ENCODE assay signal across 8 mouse cellular contexts in the genomic region with DNA sequence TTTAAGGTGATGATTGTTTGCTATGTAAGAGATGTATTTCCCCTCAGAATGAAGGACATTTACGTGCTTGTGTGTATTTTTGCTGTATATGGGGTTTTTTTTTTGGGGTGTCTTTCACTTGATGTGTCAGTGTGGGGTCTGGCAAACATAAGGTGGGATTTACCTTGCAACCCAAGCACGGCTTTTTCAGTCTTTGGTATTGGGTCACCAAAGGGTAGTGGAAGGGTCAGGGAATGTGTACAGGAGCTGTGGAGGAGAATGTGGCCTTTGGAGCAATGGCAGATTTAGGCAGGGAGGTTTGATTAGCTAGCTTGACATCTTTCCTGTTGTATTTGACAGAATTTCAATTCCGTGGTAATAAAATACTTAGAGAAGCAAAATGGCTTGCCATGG. TPM values are rescaled to one million over a fixed set of nuclear protein-coding genes. Genes with fewer than 3 reads are reported as not detected.
A peak's percentile ranks its signal among the peaks of the same experiment; 100 is the strongest.
DNase-seq lines count a peak whose midpoint lies in the region; ATAC-seq and TF ChIP-seq lines count a peak whose summit lies in the region.

No protein-coding gene starts in this region.

- peak overlapping the region; percentile 34 for H3K4me3 ChIP-seq in lung, embryonic 15.5 days
- H3K4me3 ChIP-seq in limb, embryonic 10.5 days, result peak overlapping the region; percentile 48
- H3K4me3 ChIP-seq in small intestine, adult 2 months (ENCODE audit: low read depth, low read length), result peak overlapping the region; percentile 58; the same call in 1 of the 2 replicates

- peaks cover 13% of the 10 kb centered on the region for H3K4me1 ChIP-seq in lung, embryonic 15.5 days
- H3K4me1 ChIP-seq in limb, embryonic 10.5 days, result peaks cover 21% of the 10 kb centered on the region
- H3K4me1 ChIP-seq in small intestine, adult 2 months (ENCODE audit: control insufficient read depth, insufficient read depth, insufficient read length, low read length), result no peaks in the 10 kb centered on the region

- H3K9ac ChIP-seq in lung, embryonic 15.5 days, result no peak overlapping the region

- DNase-seq in adrenal gland, postnatal 10 days, result peak; percentile 21
- no peak for DNase-seq in adrenal gland, adult 8-10 months
- DNase-seq in lung, postnatal 10 days, result no peak
- DNase-seq in limb, embryonic 10.5 days (ENCODE audit: low spot score), result no peak
- no peak for DNase-seq in adrenal gland, adult (ENCODE audit: inconsistent age in 2 of 2, low spot score in 1 of 2)
- no peak for DNase-seq in ovary, postnatal 14 days (ENCODE audit: low spot score)

- no peak for TF ChIP-seq POLR2A in small intestine, adult 2 months (IDR thresholded peaks at IDR 0.05; ENCODE audit: low read depth, low read length)

- H3K9me3 ChIP-seq in lung, embryonic 15.5 days, result no peaks in the 10 kb centered on the region
- H3K9me3 ChIP-seq in limb, embryonic 10.5 days (replicated peaks), result no peaks in the 10 kb centered on the region

- no peaks in the 10 kb centered on the region for H3K36me3 ChIP-seq in lung, embryonic 15.5 days
- H3K36me3 ChIP-seq in limb, embryonic 10.5 days, result no peaks in the 10 kb centered on the region
- 0 out of 2 replicates have a peak, but pooled peaks cover 3% of the 10 kb centered on the region for H3K36me3 ChIP-seq in small intestine, adult 2 months (ENCODE audit: control insufficient read depth, insufficient read depth, low read length)

- H3K27me3 ChIP-seq in lung, embryonic 15.5 days, result no peaks in the 10 kb centered on the region
- no peaks in the 10 kb centered on the region for H3K27me3 ChIP-seq in limb, embryonic 10.5 days (ENCODE audit: low read depth, poor library complexity, severe bottlenecking)
- no peaks in the 10 kb centered on the region for H3K27me3 ChIP-seq in small intestine, adult 2 months (ENCODE audit: control insufficient read depth, insufficient read depth, low read length)

- WGBS in lung, embryonic 15.5 days, result 51% methylated on average over 3 of the region's 3 CpGs
- whole genome bisulfite sequencing in limb, embryonic 10.5 days, result 43% methylated on average over 3 of the region's 3 CpGs
- WGBS in small intestine, adult 2 months, result 67% methylated on average over 3 of the region's 3 CpGs

- peak overlapping the region; percentile 48 for H3K4me2 ChIP-seq in lung, embryonic 15.5 days

- TF ChIP-seq CTCF in small intestine, adult 2 months (IDR thresholded peaks at IDR 0.05; ENCODE audit: extremely low read depth, insufficient read length, insufficient replicate concordance, low read depth, low read length), result no peak

- H3K27ac ChIP-seq in lung, embryonic 15.5 days, result no peak overlapping the region
- H3K27ac ChIP-seq in limb, embryonic 10.5 days, result peak overlapping the region; percentile 76
- peak overlapping the region; percentile 57 for H3K27ac ChIP-seq in small intestine, adult 2 months (ENCODE audit: insufficient read depth, low read depth, low read length)

- ATAC-seq in lung, embryonic 15.5 days (ENCODE audit: borderline replicate concordance, extremely low read depth, low FRiP score, low TSS enrichment), result no peak

RNA-seq across cellular contexts. Expression of gene Clasp2, which starts 52.2 kb away (rescaled TPM):
- total RNA-seq in adrenal gland, postnatal 10 days (2021), result 10 to 100 TPM; 76.5 to 86.0 TPM
- 100 to 1,000 TPM; 122 to 289 (median 183) TPM for total RNA-seq in adrenal gland, adult 8-10 months (2022)
- 25.7 and 27.3 TPM in 2 replicates for polyA plus RNA-seq in lung, embryonic 15.5 days (2015; fragmentation: Nextera tagmentation; extraction: Ambion mirVana)
- polyA plus RNA-seq in limb, embryonic 10.5 days (2016; fragmentation: Nextera tagmentation; extraction: Ambion mirVana), result 29.5 and 31.7 TPM in 2 replicates
- polyA plus RNA-seq in small intestine, adult 2 months (2012; rRNA removed), result 1.9 and 3.3 TPM in 2 replicates
